Mouse (Mus musculus) midbrain, embryonic 14.5 days (tissue): ENCODE measurements around the gene Aspscr1. TPM values are rescaled to one million over a fixed set of nuclear protein-coding genes. Genes with fewer than 3 reads are reported as not detected.

ENCODE experiments used
- ATAC-seq: fragments of 200-750 bp; cut with Nextera tagmentation; 2 replicates; pipeline ENCODE4 v1.8.0; 2017; ENCODE audit warnings: moderate number of reproducible peaks, moderate library complexity; ENCODE audit not compliant: low FRiP score, low TSS enrichment
- DNase-seq: peaks from one replicate; pipeline ENCODE4 v3.0.0-alpha.2; 2015
- H3K27ac ChIP-seq: fragments of 300-500 bp; sonication (generic); replicated peaks from 2 replicates; pipeline ENCODE4 v1.5.1; 2014; ENCODE audit warnings: mild to moderate bottlenecking, low read depth, low read length, moderate library complexity
- H3K27me3 ChIP-seq: fragments of 300-500 bp; sonication (generic); 2 replicates; pipeline ENCODE4 v1.6.1; 2014; ENCODE audit warnings: low read length, control low read depth, mixed read lengths; ENCODE audit not compliant: control insufficient read depth, insufficient read depth
- H3K36me3 ChIP-seq: fragments of 300-500 bp; sonication (generic); 2 replicates; pipeline ENCODE4 v1.6.1; 2014; ENCODE audit warnings: low read length, control low read depth; ENCODE audit not compliant: control insufficient read depth, insufficient read depth
- H3K4me1 ChIP-seq: fragments of 300-500 bp; sonication (generic); 2 replicates; pipeline ENCODE4 v1.6.1; 2014; ENCODE audit warnings: mild to moderate bottlenecking, antibody characterized with exemption, low read length, control low read depth; ENCODE audit not compliant: control insufficient read depth, insufficient read depth
- H3K4me2 ChIP-seq: fragments of 300-500 bp; sonication (generic); 2 replicates; pipeline ENCODE4 v1.6.1; 2014; ENCODE audit warnings: mild to moderate bottlenecking, low read length, moderate library complexity
- H3K4me3 ChIP-seq: fragments of 300-500 bp; sonication (generic); replicated peaks from 2 replicates; pipeline ENCODE4 v1.5.1; 2014; ENCODE audit warnings: low read depth, low read length
- H3K9ac ChIP-seq: fragments of 300-500 bp; sonication (generic); replicated peaks from 2 replicates; pipeline ENCODE4 v1.6.1; 2014; ENCODE audit warnings: mild to moderate bottlenecking, low read length, moderate library complexity
- H3K9me3 ChIP-seq: fragments of 300-500 bp; sonication (generic); 2 replicates; pipeline ENCODE4 v1.6.1; 2016; ENCODE audit warnings: low read length, control low read depth, mixed read lengths; ENCODE audit not compliant: control insufficient read depth
- WGBS: fragments of 180-500 bp; shearing (Covaris S2); extraction: QIAGEN DNeasy Blood & Tissue Kit; methylation state at CpG from one replicate; pipeline ENCODE4 v1.1.7; 2014; 5-methylcytosine and 5-hydroxymethylcytosine counted together
- polyA plus RNA-seq: library from polyadenylated mRNA; unstranded; fragments of >200 nt; fragmentation: Nextera tagmentation; extraction: Ambion mirVana; gene quantifications from 2 replicates; pipeline ENCODE4 v1.2.1, GENCODE M21; 2014

Gene Aspscr1
- polyA plus RNA-seq, 1 experiment from 2014 or later = 141 TPM

DNA sequence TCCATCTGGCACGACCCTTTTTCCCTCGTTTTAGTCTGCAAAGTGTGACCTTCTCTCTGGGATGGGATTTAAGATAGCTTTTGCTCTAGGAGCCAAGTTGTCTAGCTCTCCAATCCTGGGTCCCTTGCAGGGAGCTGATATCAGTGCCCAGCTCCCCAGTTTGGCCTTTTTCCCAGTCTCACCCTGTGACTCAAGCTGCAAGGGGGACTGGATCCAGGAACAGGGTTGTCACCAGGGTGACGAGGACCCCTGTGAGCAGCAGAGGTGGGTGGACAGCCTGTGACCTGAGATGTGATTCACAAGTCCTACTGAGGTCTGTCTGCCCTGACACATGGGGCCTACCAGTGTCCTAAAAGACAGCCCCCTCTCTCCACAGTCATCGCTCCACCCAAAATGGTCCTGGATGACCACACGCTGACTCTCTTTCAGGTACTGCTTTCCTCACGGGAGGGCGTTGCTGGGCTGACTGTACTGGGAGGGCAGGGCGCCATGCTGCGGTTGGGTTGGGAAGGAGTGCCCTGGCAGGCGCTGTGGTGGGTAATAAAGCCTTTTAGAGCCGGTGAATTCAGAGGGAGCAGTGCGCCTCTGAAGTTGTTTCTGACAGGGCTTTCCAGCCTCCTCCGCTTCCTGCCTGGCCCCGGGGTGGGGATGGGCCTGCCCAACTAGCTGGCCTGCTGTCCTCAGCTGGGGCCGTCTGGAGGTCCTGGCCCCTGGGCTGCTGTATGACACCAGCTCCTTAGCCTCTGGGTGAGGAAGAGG, 31.1 kb downstream of the Aspscr1 start:
- no peak overlapping the region for H3K9ac ChIP-seq
- DNase-seq (no peak), ATAC-seq (no peak)
- H3K9me3 ChIP-seq = no peaks in the 10 kb centered on the region
- 37% methylated on average over 15 of the region's 15 CpGs for WGBS
- H3K4me1 ChIP-seq = peaks cover 23% of the 10 kb centered on the region
- peaks cover 37% of the 10 kb centered on the region for H3K36me3 ChIP-seq
- peak overlapping the region; percentile 61 for H3K27ac ChIP-seq
- no peak overlapping the region for H3K4me2 ChIP-seq
- H3K27me3 ChIP-seq = no peaks in the 10 kb centered on the region
- H3K4me3 ChIP-seq = no peak overlapping the region

DNA sequence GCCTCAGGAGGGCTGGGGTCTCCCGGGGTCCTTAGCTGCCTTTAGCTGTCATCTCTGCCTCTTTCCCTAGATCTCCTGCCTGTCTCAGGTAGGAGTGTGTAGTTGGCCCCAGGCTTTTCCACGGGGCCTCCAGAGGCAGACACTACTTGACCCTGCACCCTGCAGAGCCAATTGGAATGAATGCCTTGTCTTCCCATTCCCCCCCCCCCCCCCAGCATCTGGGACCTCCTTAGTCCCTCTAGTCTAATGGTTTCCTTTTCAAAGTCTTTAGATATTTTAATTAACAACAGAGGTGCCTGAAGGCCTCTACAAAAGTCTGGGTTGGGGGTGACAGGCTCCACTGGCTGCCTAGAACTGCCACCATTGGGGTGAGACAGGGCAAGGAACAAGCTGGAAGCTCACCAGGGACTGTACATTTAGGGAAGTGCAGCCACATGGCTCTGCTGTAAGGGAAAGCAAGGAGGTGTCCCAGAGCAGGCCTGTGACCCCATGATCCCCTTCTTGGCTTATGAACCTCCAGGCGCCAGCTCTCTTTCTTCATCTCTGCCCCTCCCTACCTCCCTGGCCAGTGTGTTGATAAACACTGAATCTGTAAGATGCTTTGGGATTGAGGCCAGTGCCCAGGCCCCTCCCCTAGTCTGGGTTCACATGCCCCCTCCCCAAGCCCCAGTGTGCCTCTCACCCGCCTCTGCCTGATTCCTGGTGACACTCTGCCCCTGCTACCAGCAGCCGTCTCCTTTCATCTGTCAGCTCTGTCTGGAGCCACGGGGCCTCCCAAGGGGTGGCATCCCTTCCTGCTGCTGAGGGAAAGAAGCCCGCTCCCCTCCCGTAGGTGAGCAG, 31.9 kb downstream of the Aspscr1 start:
- H3K36me3 ChIP-seq = peaks cover 45% of the 10 kb centered on the region
- H3K4me2 ChIP-seq = peak overlapping the region; percentile 17; the same call in 1 of the 2 replicates
- H3K4me3 ChIP-seq = no peak overlapping the region
- H3K4me1 ChIP-seq = peaks cover 23% of the 10 kb centered on the region
- DNase-seq (peak; percentile 45), ATAC-seq (peak; percentile 52; the same call in 1 of the 2 replicates)
- peak overlapping the region; percentile 61 for H3K27ac ChIP-seq
- WGBS = 17% methylated on average over 8 of the region's 8 CpGs
- H3K9me3 ChIP-seq = no peaks in the 10 kb centered on the region
- H3K9ac ChIP-seq = peak overlapping the region; percentile 37; the same call in 1 of the 2 replicates
- no peaks in the 10 kb centered on the region for H3K27me3 ChIP-seq

DNA sequence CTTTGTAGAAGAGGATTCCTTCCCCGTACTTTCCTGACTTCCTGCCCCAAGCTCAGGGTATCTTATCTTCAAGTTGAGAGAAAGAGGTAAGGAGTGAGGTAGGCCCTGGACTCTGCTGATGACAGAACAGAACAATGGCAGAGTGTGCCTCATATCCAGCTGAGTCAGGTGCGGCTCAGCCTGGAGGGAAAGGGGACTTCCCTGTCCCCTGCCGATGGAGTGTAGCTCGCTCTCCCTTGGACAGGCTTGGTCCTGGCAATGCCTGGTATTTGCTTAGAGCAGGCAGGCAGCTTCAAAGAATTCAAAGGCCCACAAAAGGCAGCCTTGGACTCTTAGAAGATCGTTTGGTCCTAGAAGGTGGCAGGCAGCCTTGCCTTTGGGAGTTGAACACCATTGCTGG, 33.3 kb downstream of the Aspscr1 start:
- Histone ChIP-seq H3K4me2 (no peak overlapping the region), H3K27me3 (no peaks in the 10 kb centered on the region), H3K27ac (no peak overlapping the region), H3K4me3 (no peak overlapping the region), H3K36me3 (peaks cover 51% of the 10 kb centered on the region), H3K4me1 (peaks cover 23% of the 10 kb centered on the region), H3K9ac (no peak overlapping the region), H3K9me3 (no peaks in the 10 kb centered on the region)
- DNase-seq (no peak), ATAC-seq (no peak)
- WGBS = 56% methylated on average over 5 of the region's 5 CpGs

DNA sequence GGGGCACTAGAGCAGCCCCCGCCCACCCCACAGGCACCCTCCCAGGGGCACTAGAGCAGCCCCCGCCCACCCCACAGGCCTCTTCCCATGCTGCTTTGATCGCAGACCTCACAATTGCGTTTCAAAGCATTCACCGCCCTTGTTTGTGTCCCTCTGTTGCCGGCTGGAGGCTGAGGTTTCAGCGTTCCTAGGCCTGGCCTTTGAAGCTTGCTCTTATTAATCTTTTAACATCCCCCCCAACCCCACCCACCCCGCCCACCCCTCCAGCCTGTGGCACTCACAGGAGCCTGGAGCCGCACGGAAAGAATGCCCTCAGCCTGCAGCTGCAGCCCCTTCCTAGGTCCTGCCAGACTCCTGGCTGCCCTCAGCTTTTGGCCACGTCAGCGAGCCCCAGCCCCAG, 34.5 kb downstream of the Aspscr1 start:
- Histone ChIP-seq H3K27me3 (no peaks in the 10 kb centered on the region), H3K4me2 (no peak overlapping the region), H3K4me1 (peaks cover 23% of the 10 kb centered on the region), H3K9ac (no peak overlapping the region; the same call in 1 of the 2 replicates), H3K4me3 (no peak overlapping the region), H3K9me3 (no peaks in the 10 kb centered on the region), H3K27ac (peak overlapping the region; percentile 52; the same call in 1 of the 2 replicates), H3K36me3 (peaks cover 47% of the 10 kb centered on the region)
- 3% methylated on average over 11 of the region's 12 CpGs for WGBS
- peak; percentile 52 for DNase-seq
- ATAC-seq = peak; percentile 17; the same call in 1 of the 2 replicates

DNA sequence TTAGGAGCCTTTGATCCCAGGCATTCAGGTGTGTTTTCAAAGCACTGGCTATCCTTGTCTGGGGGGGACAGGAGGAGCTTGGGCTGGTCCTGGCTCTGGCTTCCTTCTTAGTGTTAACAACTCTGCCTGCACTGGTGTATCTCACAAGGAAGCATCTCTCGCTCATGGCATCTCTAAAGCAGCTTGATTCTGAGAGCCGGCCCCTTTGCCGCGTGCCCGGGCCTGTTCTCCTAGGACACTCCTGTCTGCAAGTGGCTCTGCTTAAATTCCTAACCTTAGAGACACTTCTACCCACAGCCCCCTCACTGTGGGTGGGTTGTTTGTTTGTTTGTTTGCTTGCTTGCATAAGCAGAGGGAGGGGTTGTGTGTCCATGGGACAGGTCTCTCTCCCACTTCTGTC, 35.2 kb downstream of the Aspscr1 start:
- Histone ChIP-seq H3K27ac (peak overlapping the region; percentile 52; the same call in 1 of the 2 replicates), H3K27me3 (no peaks in the 10 kb centered on the region), H3K9ac (no peak overlapping the region), H3K4me2 (no peak overlapping the region), H3K4me1 (peaks cover 29% of the 10 kb centered on the region), H3K4me3 (no peak overlapping the region), H3K36me3 (peaks cover 43% of the 10 kb centered on the region), H3K9me3 (no peaks in the 10 kb centered on the region)
- no peak for DNase-seq
- no peak for ATAC-seq
- 25% methylated on average over 5 of the region's 5 CpGs for WGBS

DNA sequence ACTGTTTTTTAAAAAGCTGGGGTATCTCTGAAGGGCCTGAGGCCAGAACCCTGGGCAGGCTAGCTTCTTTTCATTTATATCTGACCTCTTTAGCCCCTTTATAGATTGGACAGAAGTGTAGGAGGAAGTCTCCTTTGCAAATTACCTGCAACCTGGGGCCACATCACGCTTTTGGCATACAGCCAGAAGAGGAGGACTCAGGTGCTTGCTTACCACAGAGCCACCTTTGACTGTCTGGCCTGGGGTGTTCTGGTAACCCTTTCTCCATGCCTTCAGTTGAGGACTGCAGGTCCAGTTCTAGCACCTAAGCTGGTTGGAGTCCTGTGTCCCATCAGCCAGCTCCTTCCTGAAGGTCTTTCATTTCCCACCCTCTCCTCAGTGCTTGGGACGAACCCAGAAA, 36.8 kb downstream of the Aspscr1 start:
- Histone ChIP-seq H3K36me3 (peaks cover 33% of the 10 kb centered on the region), H3K4me1 (peaks cover 30% of the 10 kb centered on the region), H3K9me3 (no peaks in the 10 kb centered on the region), H3K27ac (no peak overlapping the region), H3K4me3 (no peak overlapping the region), H3K9ac (no peak overlapping the region), H3K4me2 (no peak overlapping the region), H3K27me3 (no peaks in the 10 kb centered on the region)
- no peak for ATAC-seq
- 82% methylated on average over 2 of the region's 2 CpGs for WGBS
- no peak for DNase-seq

DNA sequence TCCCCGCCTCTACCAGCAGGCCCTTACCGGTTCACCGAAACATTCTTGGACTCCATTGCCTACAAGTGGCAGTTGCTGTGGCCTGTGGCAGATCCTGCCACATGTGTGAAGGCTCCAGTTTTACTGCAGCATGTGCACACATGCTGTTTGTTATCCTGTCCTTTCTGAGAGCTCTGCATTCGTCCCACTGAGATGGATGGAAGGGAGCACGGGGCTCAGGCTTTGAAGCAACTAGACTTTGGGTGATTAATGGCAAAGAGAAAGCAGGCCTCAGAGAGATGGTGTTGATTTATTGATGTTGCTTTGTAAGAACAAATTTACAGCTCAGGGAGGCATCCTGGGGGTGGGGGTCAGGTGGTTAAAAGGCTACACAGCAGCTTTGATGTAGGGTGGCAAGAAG, 37.9 kb downstream of the Aspscr1 start:
- peaks cover 37% of the 10 kb centered on the region for H3K36me3 ChIP-seq
- H3K9ac ChIP-seq = no peak overlapping the region
- H3K4me1 ChIP-seq = peaks cover 24% of the 10 kb centered on the region
- H3K9me3 ChIP-seq = no peaks in the 10 kb centered on the region
- 84% methylated on average over 5 of the region's 5 CpGs for WGBS
- H3K4me2 ChIP-seq = no peak overlapping the region
- no peak overlapping the region for H3K27ac ChIP-seq
- H3K4me3 ChIP-seq = no peak overlapping the region
- no peak for ATAC-seq
- no peak for DNase-seq
- no peaks in the 10 kb centered on the region for H3K27me3 ChIP-seq

DNA sequence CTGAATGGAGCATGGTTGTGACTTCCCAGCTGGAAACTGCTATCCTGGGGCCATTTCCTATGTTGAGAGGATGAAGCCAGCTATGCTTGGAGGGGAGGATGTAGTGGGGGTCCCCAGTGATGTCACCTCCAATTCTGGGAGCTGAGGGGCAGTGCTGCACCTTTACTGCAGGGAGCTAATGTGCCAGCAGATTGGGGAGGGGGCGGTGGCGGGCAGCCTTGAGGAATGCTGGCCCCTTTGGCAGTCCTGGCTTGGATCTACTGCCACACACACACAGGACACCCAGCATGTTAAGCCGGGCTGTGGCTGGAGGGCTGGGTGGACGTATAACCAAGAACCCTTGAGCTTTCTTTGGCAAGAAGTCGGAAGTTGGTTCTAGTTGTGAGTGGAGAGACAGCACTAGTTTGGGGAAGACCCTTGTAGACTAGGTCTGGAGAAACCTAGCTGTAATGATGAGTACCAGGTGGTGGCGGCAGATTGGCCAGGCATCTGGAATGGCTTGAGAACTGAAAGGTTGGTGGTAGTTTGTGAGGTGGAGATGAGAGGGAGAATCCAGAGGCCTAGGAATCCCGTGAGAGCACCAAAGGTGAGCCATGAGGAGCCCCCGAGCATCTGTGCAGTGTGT, 39.3 kb downstream of the Aspscr1 start:
- DNase-seq (no peak), ATAC-seq (no peak)
- Histone ChIP-seq H3K9ac (no peak overlapping the region), H3K27me3 (no peaks in the 10 kb centered on the region), H3K36me3 (peaks cover 45% of the 10 kb centered on the region), H3K4me2 (peak overlapping the region; percentile 98), H3K4me1 (peaks cover 19% of the 10 kb centered on the region), H3K4me3 (no peak overlapping the region), H3K9me3 (no peaks in the 10 kb centered on the region), H3K27ac (no peak overlapping the region)
- WGBS = 63% methylated on average over 8 of the region's 8 CpGs
